Mouse (Mus musculus): ENCODE measurements at regions not wholly inside any gene's neighbourhood (a gene's known extent, or its start where the extent isn't known, plus 50 kb on each side); places are given as distances from the start of the nearest gene placed in this dataset.
A peak's percentile ranks its signal among the peaks of the same experiment; 100 is the strongest.

- Histone ChIP-seq H3K4me1 (ENCODE audit: control insufficient read depth in 1 of 2, insufficient read depth in 2 of 2, low read length in 2 of 2) (no peaks in the 10 kb centered on the region), H3K4me3 (ENCODE audit: control insufficient read depth in 1 of 2, insufficient read depth in 1 of 2, low read depth in 2 of 2, low read length in 2 of 2) (no peak overlapping the region), H3K9ac (ENCODE audit: control insufficient read depth, low read depth, low read length, poor library complexity, severe bottlenecking) (no peak overlapping the region), H3K36me3 (ENCODE audit: control insufficient read depth in 1 of 2, insufficient read depth in 2 of 2, low read length in 2 of 2) (no peaks in the 10 kb centered on the region), H3K27me3 (ENCODE audit: control insufficient read depth in 1 of 2, insufficient read depth in 2 of 2, low read length in 2 of 2) (no peaks in the 10 kb centered on the region), H3K27ac (ENCODE audit: control insufficient read depth, low read depth, low read length) (no peak overlapping the region), H3K79me2 (ENCODE audit: control insufficient read depth, insufficient read depth, low read length, poor library complexity) (no peaks in the 10 kb centered on the region), H3K9me3 (replicated peaks; ENCODE audit: insufficient read depth, low read length) (no peaks in the 10 kb centered on the region)
- TF ChIP-seq MYB (IDR thresholded peaks at IDR 0.05; ENCODE audit: low read depth, low read length) = no peak
- TF ChIP-seq CTCF (IDR thresholded peaks at IDR 0.05 in 2 of 3, conservative IDR thresholded peaks at IDR 0.05 in 1 of 3; ENCODE audit: control insufficient read depth in 1 of 3, insufficient read depth in 1 of 3, low read depth in 2 of 3, low read length in 3 of 3, poor library complexity in 1 of 3, severe bottlenecking in 1 of 3) = peak in 2 of 3 experiments; percentile 5 to 14; a peak in 2 of 6 replicates
- peak; percentile 4 for DNase-seq (ENCODE audit: low read depth, low spot score)
Measured at GRCm38 (mm10) chr5:119739386-119739785, 68.9 kb downstream of the Tbx3 start.

GRCm38 (mm10) chr5:119741116-119741515 is 70.6 kb downstream of the Tbx3 start:
- Histone ChIP-seq H3K4me3 (ENCODE audit: control insufficient read depth in 1 of 2, insufficient read depth in 1 of 2, low read depth in 2 of 2, low read length in 2 of 2) (no peak overlapping the region), H3K27ac (ENCODE audit: control insufficient read depth, low read depth, low read length) (no peak overlapping the region), H3K27me3 (ENCODE audit: control insufficient read depth in 1 of 2, insufficient read depth in 2 of 2, low read length in 2 of 2) (no peaks in the 10 kb centered on the region), H3K9me3 (replicated peaks; ENCODE audit: insufficient read depth, low read length) (no peaks in the 10 kb centered on the region), H3K36me3 (ENCODE audit: control insufficient read depth in 1 of 2, insufficient read depth in 2 of 2, low read length in 2 of 2) (no peaks in the 10 kb centered on the region), H3K4me1 (ENCODE audit: control insufficient read depth in 1 of 2, insufficient read depth in 2 of 2, low read length in 2 of 2) (no peaks in the 10 kb centered on the region), H3K79me2 (ENCODE audit: control insufficient read depth, insufficient read depth, low read length, poor library complexity) (no peaks in the 10 kb centered on the region), H3K9ac (ENCODE audit: control insufficient read depth, low read depth, low read length, poor library complexity, severe bottlenecking) (no peak overlapping the region)
- DNase-seq (ENCODE audit: low read depth, low spot score) = peak; percentile 45
- peak; percentile 74 for TF ChIP-seq SMC3 (IDR thresholded peaks at IDR 0.05; ENCODE audit: low read depth, low read length)
- no peak for TF ChIP-seq BHLHE40 (IDR thresholded peaks at IDR 0.05; ENCODE audit: borderline replicate concordance, low read depth, low read length)
- no peak for TF ChIP-seq MAX (IDR thresholded peaks at IDR 0.05; ENCODE audit: low read length)
- TF ChIP-seq CTCF (IDR thresholded peaks at IDR 0.05 in 2 of 3, conservative IDR thresholded peaks at IDR 0.05 in 1 of 3; ENCODE audit: control insufficient read depth in 1 of 3, insufficient read depth in 1 of 3, low read depth in 2 of 3, low read length in 3 of 3, poor library complexity in 1 of 3, severe bottlenecking in 1 of 3) = peak; percentile 66 to 86 (median 79)
- TF ChIP-seq NRF1 (IDR thresholded peaks at IDR 0.05; ENCODE audit: insufficient read depth, low read depth, low read length, poor library complexity, severe bottlenecking) = no peak
- TF ChIP-seq KAT2A (conservative IDR thresholded peaks at IDR 0.05; ENCODE audit: low read depth, low read length) = no peak
- no peak for TF ChIP-seq UBTF (IDR thresholded peaks at IDR 0.05; ENCODE audit: borderline replicate concordance, insufficient read depth, low read depth, low read length)
- no peak for TF ChIP-seq POLR2AphosphoS2 (IDR thresholded peaks at IDR 0.05; ENCODE audit: low read length)
- TF ChIP-seq ZC3H11A (IDR thresholded peaks at IDR 0.05; ENCODE audit: low read depth, low read length) = peak; percentile 63
- no peak for TF ChIP-seq CHD2 (IDR thresholded peaks at IDR 0.05; ENCODE audit: low read length)
- TF ChIP-seq MAFK (IDR thresholded peaks at IDR 0.05; ENCODE audit: borderline replicate concordance, low read depth, low read length) = no peak
- TF ChIP-seq RAD21 (IDR thresholded peaks at IDR 0.05; ENCODE audit: low read depth, low read length) = peak; percentile 73
- 0 out of 2 replicates have a peak, but pooled peaks have one; percentile 19 for TF ChIP-seq MAZ (IDR thresholded peaks at IDR 0.05; ENCODE audit: low read depth, low read length)
- no peak for TF ChIP-seq TCF12 (IDR thresholded peaks at IDR 0.05; ENCODE audit: low read depth, low read length)
- no peak for TF ChIP-seq MYB (IDR thresholded peaks at IDR 0.05; ENCODE audit: low read depth, low read length)
- no peak for TF ChIP-seq CHD1 (IDR thresholded peaks at IDR 0.05; ENCODE audit: low read depth, low read length)

Data from MEL (cell line).